Mouse (Mus musculus) bone marrow macrophage, adult 2 months (primary cell): ENCODE data around the gene Fnbp1. TPM values are rescaled to one million over a fixed set of nuclear protein-coding genes. Genes with fewer than 3 reads are reported as not detected.

Experiments
- H3K27ac ChIP-seq: 2 replicates; pipeline ENCODE4 v1.5.1; 2012; ENCODE audit warnings: low read depth, low read length; ENCODE audit not compliant: insufficient read depth
- H3K4me1 ChIP-seq: 2 replicates; pipeline ENCODE4 v1.6.1; 2012; ENCODE audit warnings: low read length; ENCODE audit not compliant: control insufficient read depth, insufficient read depth
- H3K4me3 ChIP-seq: 2 replicates; pipeline ENCODE4 v1.5.1; 2012; ENCODE audit warnings: mild to moderate bottlenecking, low read length, moderate library complexity; ENCODE audit not compliant: insufficient read depth
- CTCF ChIP-seq: IDR thresholded peaks from 2 replicates; pipeline ENCODE4 v1.5.1; 2012; ENCODE audit warnings: low read depth, mild to moderate bottlenecking, low read length, moderate library complexity
- POLR2A ChIP-seq: IDR thresholded peaks from 2 replicates; pipeline ENCODE4 v1.6.1; 2012; ENCODE audit warnings: mild to moderate bottlenecking, low read depth, low read length, borderline replicate concordance
- polyA plus RNA-seq: library from polyadenylated mRNA; stranded (reverse); fragments of >200 nt; gene quantifications from 2 replicates; pipeline ENCODE4 v1.2.4, GENCODE M21; 2012; ENCODE audit not compliant: missing spikeins, insufficient read depth, insufficient read length

The Fnbp1 gene
- polyA plus RNA-seq, 1 experiment: 258 TPM

GRCm38 (mm10) chr2:31127899-31128298, 13.9 kb downstream of the Fnbp1 start:
- TF ChIP-seq POLR2A (no peak), CTCF (no peak)
- no peak overlapping the region for H3K4me3 ChIP-seq
- H3K4me1 ChIP-seq: peaks cover 88% of the 10 kb centered on the region
- peak overlapping the region; percentile 88 for H3K27ac ChIP-seq

DNA sequence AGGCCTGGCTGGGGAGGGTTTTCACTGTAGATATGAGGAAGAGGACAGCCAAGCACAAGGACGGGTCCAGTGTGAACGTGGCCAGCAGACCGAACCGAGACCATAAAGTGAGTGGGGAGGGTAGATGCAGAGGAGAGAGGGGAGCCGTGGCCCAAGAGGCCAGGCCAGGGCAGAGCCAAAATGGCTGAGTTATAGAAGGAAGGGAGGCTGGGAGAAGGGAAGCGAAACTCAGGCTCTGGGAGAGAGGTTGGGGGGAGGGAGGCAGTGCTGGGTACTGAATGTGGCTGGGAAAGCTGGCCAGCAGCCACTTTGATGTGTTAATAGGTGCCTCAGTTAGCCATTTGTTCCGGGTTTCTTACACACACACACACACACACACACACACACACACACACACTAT, 14.6 kb downstream of the Fnbp1 start:
- peak overlapping the region; percentile 82 for H3K27ac ChIP-seq
- peak overlapping the region; percentile 18 for H3K4me3 ChIP-seq
- TF ChIP-seq CTCF (no peak), POLR2A (no peak)
- peaks cover 87% of the 10 kb centered on the region for H3K4me1 ChIP-seq

DNA sequence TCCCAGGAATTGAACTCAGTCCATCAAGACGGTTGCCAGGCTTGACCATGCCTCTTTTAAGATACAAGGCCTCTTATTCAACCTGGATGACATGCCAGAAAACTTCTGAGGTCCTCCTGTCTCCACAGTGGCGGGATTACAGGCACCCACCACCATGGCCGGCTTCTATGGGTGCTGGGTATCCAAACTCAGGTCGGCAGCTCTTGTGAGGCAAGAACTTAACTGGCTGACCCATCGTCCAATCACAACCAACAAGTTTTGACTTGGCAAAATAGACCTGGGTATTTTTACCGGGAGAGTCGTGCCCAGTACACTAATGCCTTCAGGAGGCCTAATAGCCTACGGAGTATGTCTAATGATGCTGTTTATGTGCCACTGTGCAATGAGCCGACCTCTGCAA, 15.8 kb downstream of the Fnbp1 start:
- Histone ChIP-seq H3K4me1 (peaks cover 84% of the 10 kb centered on the region), H3K27ac (peak overlapping the region; percentile 82), H3K4me3 (no peak overlapping the region)
- TF ChIP-seq POLR2A: no peak
- no peak for TF ChIP-seq CTCF

GRCm38 (mm10) chr2:31125156-31125555, 16.7 kb downstream of the Fnbp1 start:
- Histone ChIP-seq H3K4me3 (peak overlapping the region; percentile 22), H3K27ac (peak overlapping the region; percentile 86), H3K4me1 (peaks cover 78% of the 10 kb centered on the region)
- no peak for TF ChIP-seq CTCF
- TF ChIP-seq POLR2A: no peak

GRCm38 (mm10) chr2:31124694-31125093, 17.1 kb downstream of the Fnbp1 start:
- Histone ChIP-seq H3K27ac (peak overlapping the region; percentile 86), H3K4me3 (peak overlapping the region; percentile 6; the same call in 1 of the 2 replicates), H3K4me1 (peaks cover 77% of the 10 kb centered on the region)
- TF ChIP-seq POLR2A: no peak
- no peak for TF ChIP-seq CTCF

- peak overlapping the region; percentile 86 for H3K27ac ChIP-seq
- peaks cover 77% of the 10 kb centered on the region for H3K4me1 ChIP-seq
- TF ChIP-seq CTCF: no peak
- no peak overlapping the region for H3K4me3 ChIP-seq
These were observed 18.3 kb downstream of the Fnbp1 start for GRCm38 (mm10) chr2:31123493-31123892.

DNA sequence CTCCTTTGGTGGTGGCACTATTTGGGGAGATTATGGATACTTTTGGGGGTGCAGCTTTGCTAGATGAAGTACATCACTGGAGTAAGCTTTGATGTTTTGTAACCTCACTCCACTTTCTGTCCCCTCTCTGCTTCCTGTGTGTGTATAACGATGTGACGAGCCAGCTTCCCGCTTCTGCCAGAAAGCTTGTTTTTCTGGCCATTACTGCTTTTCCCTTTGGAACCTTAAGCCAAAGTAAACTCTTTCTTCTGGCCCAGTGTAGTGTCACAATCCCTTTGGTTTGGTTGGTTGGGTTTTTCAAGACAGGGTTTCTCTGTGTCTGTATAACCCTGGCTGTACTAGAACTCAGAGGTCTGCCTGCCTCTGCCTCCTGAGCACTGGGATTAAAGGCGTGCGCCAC, 19.0 kb downstream of the Fnbp1 start:
- Histone ChIP-seq H3K4me1 (peaks cover 77% of the 10 kb centered on the region), H3K4me3 (no peak overlapping the region), H3K27ac (no peak overlapping the region)
- no peak for TF ChIP-seq POLR2A
- TF ChIP-seq CTCF: no peak

- Histone ChIP-seq H3K4me1 (peaks cover 82% of the 10 kb centered on the region), H3K4me3 (no peak overlapping the region), H3K27ac (no peak overlapping the region)
- TF ChIP-seq POLR2A (no peak), CTCF (no peak)
These were observed 20.6 kb downstream of the Fnbp1 start for GRCm38 (mm10) chr2:31121131-31121693.

DNA sequence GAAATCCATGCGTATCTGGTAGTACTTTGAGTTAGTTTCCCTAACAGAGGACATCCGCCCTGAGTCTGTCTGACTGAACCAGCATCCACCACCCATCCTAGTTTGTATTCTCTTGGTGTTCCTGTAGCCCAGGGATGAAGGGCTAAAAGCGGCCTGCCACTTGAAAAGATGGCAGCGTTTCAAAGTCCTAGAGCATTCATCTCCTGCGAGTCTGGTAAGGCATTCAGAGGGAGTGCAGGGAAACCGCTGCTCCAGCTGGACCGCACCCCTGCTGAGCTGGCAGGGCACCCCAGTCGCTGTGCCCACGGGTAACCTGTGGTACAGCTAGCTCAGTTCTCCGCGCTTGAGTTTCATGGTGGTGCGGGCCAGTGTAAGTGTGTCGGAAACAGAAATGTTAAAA, 22.0 kb downstream of the Fnbp1 start:
- Histone ChIP-seq H3K4me1 (peaks cover 84% of the 10 kb centered on the region), H3K4me3 (no peak overlapping the region), H3K27ac (no peak overlapping the region)
- TF ChIP-seq POLR2A (no peak), CTCF (no peak)

DNA sequence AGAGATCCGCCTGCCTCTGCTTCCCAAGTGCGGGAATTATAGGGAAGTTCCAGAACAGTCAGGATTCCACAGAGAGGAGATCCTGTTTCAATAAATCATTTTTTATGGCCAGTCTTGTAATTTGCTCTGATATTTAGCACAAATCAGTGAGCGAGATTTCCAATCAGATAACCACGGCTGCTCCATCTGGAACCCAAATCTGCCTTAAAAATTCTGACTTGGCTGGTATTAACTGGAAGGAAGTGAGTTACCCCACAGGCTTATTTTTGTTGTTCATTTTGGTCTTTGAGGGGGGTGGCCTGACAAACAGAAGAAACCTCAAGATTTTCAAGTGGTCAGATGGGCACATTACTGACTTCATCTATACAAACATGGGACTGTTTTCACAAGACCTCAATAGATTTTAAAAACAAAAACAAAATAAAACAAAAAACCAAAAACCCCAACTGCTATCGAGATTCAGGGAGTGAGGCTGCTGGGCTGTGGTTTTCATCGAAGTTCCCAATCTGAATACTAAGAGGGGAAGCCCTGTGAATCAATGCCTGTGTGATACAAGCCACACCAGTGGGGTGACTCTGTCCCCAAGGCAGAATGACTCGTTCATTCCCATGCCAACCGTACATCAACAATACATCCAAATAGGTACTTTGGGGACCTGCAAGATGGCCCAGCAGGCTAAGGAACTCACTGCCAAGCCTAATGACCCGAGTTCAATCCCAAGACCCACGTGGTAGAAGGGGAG, 23.0 kb downstream of the Fnbp1 start:
- H3K27ac ChIP-seq: peak overlapping the region; percentile 68
- H3K4me3 ChIP-seq: no peak overlapping the region
- peaks cover 82% of the 10 kb centered on the region for H3K4me1 ChIP-seq
- TF ChIP-seq CTCF: no peak
- TF ChIP-seq POLR2A: no peak

GRCm38 (mm10) chr2:31118211-31118610, 23.6 kb downstream of the Fnbp1 start:
- Histone ChIP-seq H3K4me1 (peaks cover 77% of the 10 kb centered on the region), H3K4me3 (no peak overlapping the region), H3K27ac (peak overlapping the region; percentile 68)
- TF ChIP-seq CTCF (no peak), POLR2A (no peak)
